ENCODE assay signal across 15 mouse cellular contexts in genomic region chr10:91092812-91093211, GRCm38 (mm10).
"Had no signal": no experiment of that assay in that cellular context is flagged by ENCODE, and none has a peak within 500 bp of the region (broad histone marks: within the 10 kb centered on the region; RNA-seq: fewer than 3 reads in every experiment).

No protein-coding gene starts in this region.

- DNase-seq: kidney, postnatal 10 days; kidney, postnatal 4 days; liver; liver, embryonic 13.5 days; liver, postnatal 0 days; lung, postnatal 14 days; right cerebral cortex, postnatal 14 days; thymus, postnatal 36 days had no signal

- H3K4me1 ChIP-seq: limb, embryonic 12.5 days; liver, embryonic 13.5 days; lung, embryonic 15.5 days; midbrain, embryonic 12.5 days; neural tube, embryonic 13.5 days had no signal

- H3K4me3 ChIP-seq: layer of hippocampus, adult 2 months; limb, embryonic 12.5 days; liver, embryonic 13.5 days; lung, embryonic 15.5 days; megakaryocyte, embryonic 14.5 days; midbrain, embryonic 12.5 days; neural tube, embryonic 13.5 days had no signal

- H3K27ac ChIP-seq: layer of hippocampus, adult 2 months; limb, embryonic 12.5 days; liver, embryonic 13.5 days; lung, embryonic 15.5 days; macrophage; midbrain, embryonic 12.5 days; neural tube, embryonic 13.5 days had no signal
